Mouse (Mus musculus) ES-Bruce4 (cell line): ENCODE results near the gene Mepce.

ENCODE experiments used
- CTCF ChIP-seq: IDR thresholded peaks from one replicate; pipeline ENCODE4 v1.8.1; 2011; ENCODE audit warnings: low read depth, low read length
- POLR2A ChIP-seq: IDR thresholded peaks from one replicate; pipeline ENCODE4 v1.8.1; 2011; ENCODE audit warnings: low read length; ENCODE audit not compliant: insufficient read depth

DNA sequence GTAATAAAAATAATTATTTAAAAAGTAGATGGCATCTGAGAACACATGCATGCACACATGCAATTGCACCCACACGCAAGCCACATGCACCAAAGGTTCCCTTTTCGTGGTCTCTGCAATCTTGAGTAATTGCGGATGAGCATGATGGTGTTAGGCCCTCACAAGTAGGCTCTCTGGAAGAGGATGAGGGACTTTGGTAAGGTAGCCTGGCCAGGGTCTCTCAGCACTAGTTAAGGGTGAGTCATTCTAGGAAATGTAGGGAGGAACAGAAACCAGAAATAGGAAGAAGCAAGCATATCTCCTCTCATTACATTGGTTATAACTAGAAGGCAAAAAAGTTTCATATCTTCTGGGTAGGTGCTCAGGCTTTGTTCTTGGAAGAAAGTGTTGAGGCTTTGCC is 37.6 kb upstream of the Mepce start:
- TF ChIP-seq CTCF, result no peak
- no peak for TF ChIP-seq POLR2A
